Mouse (Mus musculus): ENCODE results near the gene Gm26620. TPM values are rescaled to one million over a fixed set of nuclear protein-coding genes. Genes with fewer than 3 reads are reported as not detected.

Gm26620 gene
- polyA plus RNA-seq, 1 experiment from 2014 or later: 0.32 TPM

- Histone ChIP-seq H3K4me1 (replicated peaks) (no peaks in the 10 kb centered on the region), H3K9ac (replicated peaks) (no peak overlapping the region), H3K27ac (no peak overlapping the region), H3K9me3 (no peaks in the 10 kb centered on the region), H3K27me3 (no peaks in the 10 kb centered on the region), H3K4me3 (replicated peaks) (no peak overlapping the region), H3K36me3 (peaks cover 65% of the 10 kb centered on the region), H3K4me2 (replicated peaks) (no peak overlapping the region)
- ATAC-seq: no peak
- 96% methylated on average over 5 of the region's 5 CpGs for WGBS
Measured at GRCm38 (mm10) chr1:170876906-170877305, 8.0 kb upstream of the Gm26620 start.

DNA sequence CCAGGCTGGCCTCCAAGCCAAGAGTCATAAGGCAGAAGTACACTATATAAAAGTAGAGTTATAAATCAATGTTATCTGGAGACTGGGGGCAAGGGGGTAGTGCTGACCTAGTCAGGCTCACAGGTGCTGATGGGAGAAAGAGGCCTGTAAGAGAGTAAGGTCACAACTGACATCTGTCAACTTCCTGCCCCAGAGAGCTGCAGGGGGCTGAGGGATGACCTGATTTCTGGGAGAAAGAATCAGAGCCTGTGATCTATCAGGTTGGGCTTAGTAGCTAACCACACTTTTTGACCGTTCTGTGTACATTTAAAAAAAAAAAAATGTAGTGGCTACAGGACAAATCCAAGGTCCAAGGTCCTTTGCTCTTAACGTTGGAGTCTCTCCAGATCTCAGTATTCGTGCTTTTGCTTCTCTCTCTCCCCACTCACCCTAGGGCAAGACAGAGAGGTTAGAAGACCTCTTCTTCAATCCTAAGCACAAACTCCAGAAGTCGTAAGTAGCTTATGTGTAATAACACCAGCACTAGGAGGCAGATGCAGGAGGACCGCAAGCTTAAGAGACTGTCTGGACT is 1.9 kb upstream of the Gm26620 start:
- Histone ChIP-seq H3K4me1 (replicated peaks) (peaks cover 21% of the 10 kb centered on the region), H3K27me3 (no peaks in the 10 kb centered on the region), H3K4me2 (replicated peaks) (no peak overlapping the region), H3K4me3 (replicated peaks) (no peak overlapping the region), H3K9me3 (no peaks in the 10 kb centered on the region), H3K27ac (no peak overlapping the region), H3K9ac (replicated peaks) (no peak overlapping the region), H3K36me3 (peaks cover 33% of the 10 kb centered on the region)
- 90% methylated on average over 5 of the region's 5 CpGs for WGBS
- no peak for ATAC-seq

- Histone ChIP-seq H3K9me3 (no peaks in the 10 kb centered on the region), H3K36me3 (peaks cover 23% of the 10 kb centered on the region), H3K27ac (no peak overlapping the region), H3K9ac (replicated peaks) (peak overlapping the region; percentile 94), H3K4me1 (replicated peaks) (peaks cover 21% of the 10 kb centered on the region), H3K4me2 (replicated peaks) (peak overlapping the region; percentile 81), H3K27me3 (no peaks in the 10 kb centered on the region), H3K4me3 (replicated peaks) (peak overlapping the region; percentile 94)
- 0 out of 2 replicates have a peak, but pooled peaks have one; percentile 15 for ATAC-seq
- 35% methylated on average over 8 of the region's 8 CpGs for WGBS
Measured at GRCm38 (mm10) chr1:170884390-170884789, 475 bp upstream of the Gm26620 start.

DNA sequence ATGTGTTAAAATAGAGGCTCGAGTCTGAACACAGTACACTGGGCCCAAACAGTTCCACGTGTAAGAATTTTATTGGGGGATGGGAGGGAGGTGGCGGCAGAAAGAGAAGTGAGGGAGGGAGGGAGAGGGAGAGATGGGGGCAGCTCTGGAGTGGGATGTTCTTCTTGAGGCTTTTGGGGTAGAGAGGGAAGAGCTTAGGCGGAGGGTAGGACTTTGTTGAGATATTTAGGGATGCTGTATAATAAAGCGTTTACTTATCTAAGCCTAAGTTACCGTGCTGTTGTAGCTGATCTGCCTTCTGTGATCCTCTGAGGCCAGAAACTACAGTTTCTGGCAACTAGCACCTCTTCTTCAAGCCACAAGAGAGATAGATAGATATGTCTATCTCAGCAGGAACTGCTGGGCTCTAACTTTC is 1.2 kb downstream of the Gm26620 start:
- no peak for ATAC-seq
- Histone ChIP-seq H3K4me1 (replicated peaks) (peaks cover 21% of the 10 kb centered on the region), H3K36me3 (peaks cover 9% of the 10 kb centered on the region), H3K4me3 (replicated peaks) (no peak overlapping the region), H3K9ac (replicated peaks) (no peak overlapping the region), H3K27me3 (no peaks in the 10 kb centered on the region), H3K9me3 (no peaks in the 10 kb centered on the region), H3K4me2 (replicated peaks) (no peak overlapping the region), H3K27ac (no peak overlapping the region)
- 61% methylated on average over 6 of the region's 6 CpGs for WGBS

DNA sequence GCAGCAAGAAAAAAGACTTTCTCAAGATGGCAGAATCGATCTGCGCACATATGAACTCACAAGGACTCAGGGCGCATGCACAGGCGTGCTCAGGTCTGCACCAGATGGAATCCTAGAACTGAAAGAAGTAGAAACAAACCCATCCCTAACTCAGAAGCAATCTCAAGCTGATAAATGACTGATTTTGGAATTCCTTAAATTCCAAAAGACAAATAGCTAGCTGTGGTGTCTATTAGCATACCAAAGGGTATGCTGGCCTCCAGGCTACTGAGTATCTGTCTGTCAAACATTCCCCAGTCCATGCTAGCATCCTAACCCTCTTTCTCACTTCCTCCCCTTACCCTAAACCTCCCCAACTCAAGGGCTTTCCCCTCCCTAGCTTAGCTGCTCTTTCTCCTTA is 4.4 kb downstream of the Gm26620 start:
- no peak overlapping the region for H3K4me2 ChIP-seq (replicated peaks)
- H3K4me1 ChIP-seq (replicated peaks): peaks cover 8% of the 10 kb centered on the region
- no peaks in the 10 kb centered on the region for H3K27me3 ChIP-seq
- H3K27ac ChIP-seq: no peak overlapping the region
- no peaks in the 10 kb centered on the region for H3K9me3 ChIP-seq
- no peaks in the 10 kb centered on the region for H3K36me3 ChIP-seq
- no peak for ATAC-seq
- no peak overlapping the region for H3K4me3 ChIP-seq (replicated peaks)
- no peak overlapping the region for H3K9ac ChIP-seq (replicated peaks)
- 83% methylated on average over 4 of the region's 4 CpGs for WGBS

GRCm38 (mm10) chr1:170891646-170892045 is 6.8 kb downstream of the Gm26620 start:
- 88% methylated on average over 2 of the region's 2 CpGs for WGBS
- Histone ChIP-seq H3K27ac (no peak overlapping the region), H3K4me1 (replicated peaks) (no peaks in the 10 kb centered on the region), H3K9me3 (no peaks in the 10 kb centered on the region), H3K4me3 (replicated peaks) (no peak overlapping the region), H3K9ac (replicated peaks) (no peak overlapping the region), H3K36me3 (no peaks in the 10 kb centered on the region), H3K27me3 (no peaks in the 10 kb centered on the region), H3K4me2 (replicated peaks) (no peak overlapping the region)
- no peak for ATAC-seq

DNA sequence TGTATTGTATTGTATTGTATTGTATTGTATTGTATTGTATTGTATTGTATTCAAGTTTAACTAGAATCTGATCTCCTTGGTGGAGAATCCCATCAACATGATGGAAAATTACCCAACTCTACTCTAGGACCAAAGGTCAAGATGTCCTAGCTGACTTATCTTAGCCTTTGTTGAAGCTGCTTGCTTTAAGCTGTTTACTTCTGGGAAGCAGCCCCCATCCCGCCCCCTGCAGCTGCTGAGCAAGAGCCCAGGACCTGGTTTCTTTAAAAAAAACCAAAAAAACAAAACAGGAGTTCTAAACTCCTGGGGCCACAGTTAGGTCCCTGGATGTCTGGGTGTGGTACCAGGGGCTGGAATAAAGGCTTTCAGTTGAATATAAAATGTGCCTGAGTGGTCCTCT is 7.4 kb downstream of the Gm26620 start:
- Histone ChIP-seq H3K9ac (replicated peaks) (no peak overlapping the region), H3K4me3 (replicated peaks) (no peak overlapping the region), H3K36me3 (no peaks in the 10 kb centered on the region), H3K4me1 (replicated peaks) (no peaks in the 10 kb centered on the region), H3K9me3 (no peaks in the 10 kb centered on the region), H3K27me3 (no peaks in the 10 kb centered on the region), H3K27ac (no peak overlapping the region), H3K4me2 (replicated peaks) (no peak overlapping the region)
- 43% methylated on average over 1 of the region's 1 CpGs for WGBS
- no peak for ATAC-seq

GRCm38 (mm10) chr1:170894603-170895602 is 10.0 kb downstream of the Gm26620 start:
- peaks cover 4% of the 10 kb centered on the region; the same call in 1 of the 2 replicates for H3K27me3 ChIP-seq
- no peaks in the 10 kb centered on the region for H3K4me1 ChIP-seq (replicated peaks)
- ATAC-seq: no peak
- no peak overlapping the region for H3K4me2 ChIP-seq (replicated peaks)
- no peaks in the 10 kb centered on the region for H3K36me3 ChIP-seq
- no peak overlapping the region for H3K27ac ChIP-seq
- 65% methylated on average over 9 of the region's 9 CpGs for WGBS
- no peak overlapping the region for H3K4me3 ChIP-seq (replicated peaks)
- no peaks in the 10 kb centered on the region for H3K9me3 ChIP-seq
- H3K9ac ChIP-seq (replicated peaks): no peak overlapping the region

DNA sequence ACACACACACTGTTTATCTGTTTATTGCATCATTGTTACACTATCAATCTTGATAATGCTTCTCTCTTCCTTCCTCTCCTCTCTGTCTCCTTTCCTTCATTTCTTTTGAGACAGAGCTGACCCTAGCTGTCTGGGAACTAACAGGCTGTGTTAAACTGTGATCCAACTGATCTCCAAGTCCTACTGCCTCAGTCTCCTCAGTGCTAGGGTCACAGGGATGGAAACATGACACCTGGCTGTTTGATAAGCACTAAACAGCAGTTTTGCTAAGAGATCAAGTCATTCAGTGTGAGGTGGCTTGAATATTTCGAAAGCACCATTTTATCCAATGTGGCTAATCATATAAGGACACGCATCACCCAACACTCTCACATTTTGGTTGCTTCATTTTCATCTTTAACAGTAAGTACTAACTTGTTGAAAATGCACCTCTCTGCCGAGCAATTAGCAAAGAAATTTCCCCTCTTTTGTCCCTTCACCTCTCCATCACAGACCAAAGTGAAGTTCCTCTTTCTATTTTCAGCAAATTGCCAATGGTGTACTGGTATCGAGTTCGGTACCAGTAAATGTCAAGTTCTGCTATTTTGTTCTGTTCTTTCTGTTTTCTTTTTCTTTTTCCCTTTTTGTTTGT is 11.9 kb downstream of the Gm26620 start:
- H3K4me2 ChIP-seq (replicated peaks): no peak overlapping the region

GRCm38 (mm10) chr1:170898413-170899075 is 13.7 kb downstream of the Gm26620 start:
- Histone ChIP-seq H3K9ac (replicated peaks) (no peak overlapping the region), H3K4me2 (replicated peaks) (no peak overlapping the region), H3K27me3 (peaks cover 15% of the 10 kb centered on the region), H3K27ac (no peak overlapping the region), H3K4me3 (replicated peaks) (no peak overlapping the region), H3K9me3 (no peaks in the 10 kb centered on the region), H3K4me1 (replicated peaks) (no peaks in the 10 kb centered on the region), H3K36me3 (no peaks in the 10 kb centered on the region)
- WGBS: 81% methylated on average over 16 of the region's 16 CpGs
- ATAC-seq: no peak

More for the DNA sequence above, 11.9 kb downstream of the Gm26620 start:
- no peaks in the 10 kb centered on the region for H3K36me3 ChIP-seq
- H3K27ac ChIP-seq: no peak overlapping the region
- peaks cover 4% of the 10 kb centered on the region; the same call in 1 of the 2 replicates for H3K27me3 ChIP-seq
- H3K9me3 ChIP-seq: no peaks in the 10 kb centered on the region
- no peak for ATAC-seq
- WGBS: 88% methylated on average over 5 of the region's 5 CpGs
- no peak overlapping the region for H3K9ac ChIP-seq (replicated peaks)
- H3K4me1 ChIP-seq (replicated peaks): no peaks in the 10 kb centered on the region
- no peak overlapping the region for H3K4me3 ChIP-seq (replicated peaks)

DNA sequence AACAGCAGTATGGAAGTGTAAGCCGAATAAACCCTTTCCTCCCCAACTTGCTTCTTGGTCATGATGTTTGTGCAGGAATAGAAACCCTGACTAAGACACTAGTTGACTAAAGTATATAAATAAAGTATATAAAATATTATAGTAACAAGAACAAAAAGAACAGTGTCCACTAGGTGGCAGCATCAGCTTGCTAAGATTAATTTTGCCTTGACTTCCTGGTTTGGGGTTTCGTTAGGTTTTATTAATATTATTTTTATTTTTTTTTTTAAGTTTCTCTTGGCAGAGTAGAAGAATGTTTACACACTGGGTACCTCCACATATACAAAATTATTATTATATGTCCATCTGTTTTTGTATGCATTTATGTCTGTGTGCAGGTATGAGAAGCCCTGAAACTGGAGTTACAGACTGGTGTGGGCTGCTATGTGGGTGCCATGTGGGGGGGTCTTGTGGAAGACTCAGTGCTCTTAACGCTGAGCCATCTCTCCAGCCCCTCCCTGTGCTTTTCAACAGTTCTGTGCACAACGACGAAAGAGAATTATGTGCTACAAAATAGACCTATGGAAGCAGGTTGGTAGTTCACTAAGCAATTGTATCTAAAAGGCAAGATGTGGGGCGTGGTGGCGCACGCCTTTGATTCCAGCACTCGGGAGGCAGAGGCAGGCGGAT is 16.1 kb downstream of the Gm26620 start:
- Histone ChIP-seq H3K4me3 (replicated peaks) (no peak overlapping the region), H3K27ac (no peak overlapping the region), H3K36me3 (no peaks in the 10 kb centered on the region), H3K27me3 (peaks cover 33% of the 10 kb centered on the region), H3K4me1 (replicated peaks) (no peaks in the 10 kb centered on the region), H3K9me3 (no peaks in the 10 kb centered on the region), H3K4me2 (replicated peaks) (no peak overlapping the region), H3K9ac (replicated peaks) (no peak overlapping the region)
- ATAC-seq: peak; percentile 68; the same call in 1 of the 2 replicates
- 41% methylated on average over 10 of the region's 10 CpGs for WGBS

All from midbrain, embryonic 13.5 days (tissue).